ENCODE assay signal across 7 mouse cellular contexts in the genomic region with DNA sequence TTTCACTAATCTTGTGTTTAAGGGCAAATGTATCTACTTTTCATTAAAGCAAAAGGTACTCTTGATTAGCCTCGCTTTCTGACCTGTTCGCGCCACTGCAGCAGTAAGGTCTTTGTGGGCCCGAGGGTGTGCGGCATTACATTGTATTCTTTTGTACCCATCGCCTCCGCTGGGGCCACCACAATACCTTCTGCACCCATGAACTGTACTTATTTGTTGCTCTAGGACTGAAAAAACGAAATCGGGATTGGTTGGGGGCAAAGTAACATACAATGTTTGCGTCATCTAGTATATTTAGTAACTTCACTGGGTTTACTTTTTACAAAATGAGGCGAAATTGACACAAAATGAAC. TPM values are rescaled to one million over a fixed set of nuclear protein-coding genes. Genes with fewer than 3 reads are reported as not detected.
DNase-seq lines count a peak whose midpoint lies in the region; ATAC-seq and TF ChIP-seq lines count a peak whose summit lies in the region.

No protein-coding gene starts in this region.

- 0 out of 2 replicates have a peak, but pooled peaks have one; percentile 10 for TF ChIP-seq CTCF in liver, postnatal 0 days (IDR thresholded peaks at IDR 0.05; ENCODE audit: low read depth)

- H3K27me3 ChIP-seq in hindbrain, embryonic 14.5 days (ENCODE audit: control insufficient read depth, insufficient read depth, low read length) = no peaks in the 10 kb centered on the region
- no peaks in the 10 kb centered on the region for H3K27me3 ChIP-seq in liver, postnatal 0 days (ENCODE audit: insufficient read depth, low read length)

- WGBS in hindbrain, embryonic 14.5 days = 3% methylated on average over 11 of the region's 11 CpGs
- 7% methylated on average over 11 of the region's 11 CpGs for WGBS in liver, postnatal 0 days (ENCODE audit: insufficient replicate concordance)

- H3K36me3 ChIP-seq in hindbrain, embryonic 14.5 days (replicated peaks; ENCODE audit: control insufficient read depth, insufficient read depth) = no peaks in the 10 kb centered on the region
- H3K36me3 ChIP-seq in liver, postnatal 0 days (replicated peaks; ENCODE audit: insufficient read depth, low read length) = no peaks in the 10 kb centered on the region

- peak overlapping the region; percentile 76 for H3K4me2 ChIP-seq in hindbrain, embryonic 14.5 days (replicated peaks)
- H3K4me2 ChIP-seq in liver, postnatal 0 days (ENCODE audit: low read depth, low read length) = peak overlapping the region; percentile 87

- peak overlapping the region; percentile 97 for H3K9ac ChIP-seq in hindbrain, embryonic 14.5 days
- peak overlapping the region; percentile 99 for H3K9ac ChIP-seq in liver, postnatal 0 days (replicated peaks)

- peak; percentile 20 for DNase-seq in right cerebral cortex, postnatal 4 days
- DNase-seq in right cerebral cortex, adult 18-20 months = no peak
- peak; percentile 71 for DNase-seq in embryo, embryonic 10.5 days (ENCODE audit: low spot score)
- DNase-seq in hindbrain, embryonic 14.5 days (ENCODE audit: low spot score) = peak; percentile 51
- peak; percentile 56 for DNase-seq in liver, postnatal 0 days
- peak; percentile 60 for DNase-seq in retina, embryonic 14.5 days (ENCODE audit: low spot score)
- DNase-seq in urinary bladder, postnatal 14 days (ENCODE audit: low spot score) = no peak

- TF ChIP-seq EP300 in liver, postnatal 0 days (IDR thresholded peaks at IDR 0.05; ENCODE audit: low read depth) = peak; percentile 17; the same call in 1 of the 2 replicates

- peak overlapping the region; percentile 100 for H3K27ac ChIP-seq in hindbrain, embryonic 14.5 days
- H3K27ac ChIP-seq in liver, postnatal 0 days (ENCODE audit: low read depth) = peak overlapping the region; percentile 99

- no peaks in the 10 kb centered on the region for H3K9me3 ChIP-seq in hindbrain, embryonic 14.5 days (ENCODE audit: control insufficient read depth, low read length)
- H3K9me3 ChIP-seq in liver, postnatal 0 days (ENCODE audit: low read length) = no peaks in the 10 kb centered on the region

- peak overlapping the region; percentile 74 for H3K4me3 ChIP-seq in hindbrain, embryonic 14.5 days (replicated peaks; ENCODE audit: low read length)
- H3K4me3 ChIP-seq in liver, postnatal 0 days (ENCODE audit: low read depth, low read length) = peak overlapping the region; percentile 96

- peaks cover 16% of the 10 kb centered on the region for H3K4me1 ChIP-seq in hindbrain, embryonic 14.5 days (replicated peaks; ENCODE audit: control insufficient read depth, insufficient read depth, low read length)
- H3K4me1 ChIP-seq in liver, postnatal 0 days (ENCODE audit: insufficient read depth) = peaks cover 23% of the 10 kb centered on the region

- no peak for ATAC-seq in hindbrain, embryonic 14.5 days (ENCODE audit: low FRiP score)
- no peak for ATAC-seq in liver, postnatal 0 days

RNA-seq across cellular contexts. Expression of a gene that starts 1.3 kb away (rescaled TPM):
- polyA plus RNA-seq in hindbrain, embryonic 14.5 days (2014; fragmentation: Nextera tagmentation; extraction: Ambion mirVana) = 7.9 and 9.7 TPM in 2 replicates
- polyA plus RNA-seq in liver, postnatal 0 days (2015; fragmentation: Nextera tagmentation; extraction: Ambion mirVana) = 1.3 and 1.5 TPM in 2 replicates

Comparison
In these comparisons a context has a peak if more than half of its experiments do, and no peak if none do; other contexts are left out.
1. DNase-seq: peak in right cerebral cortex, postnatal 4 days (single experiment), embryo, embryonic 10.5 days (single experiment), hindbrain, embryonic 14.5 days (single experiment), liver, postnatal 0 days (single experiment) and retina, embryonic 14.5 days (single experiment); none in right cerebral cortex, adult 18-20 months (single experiment) and urinary bladder, postnatal 14 days (single experiment).